Mouse (Mus musculus) monocyte, adult 2 months (primary cell): ENCODE data around the gene Mcl1.
"Not testable (repeated sequence)": the region's sequence is repeated elsewhere in the genome, so short reads cannot be mapped to it uniquely, and the experiment has no call there.

Experiments
- DNase-seq, 2 experiments: peaks; one replicate each; pipeline ENCODE4 v3.0.0; 2022; ENCODE audit warnings: low spot score in 2 of 2, low read depth in 1 of 2

Gene Mcl1

DNA sequence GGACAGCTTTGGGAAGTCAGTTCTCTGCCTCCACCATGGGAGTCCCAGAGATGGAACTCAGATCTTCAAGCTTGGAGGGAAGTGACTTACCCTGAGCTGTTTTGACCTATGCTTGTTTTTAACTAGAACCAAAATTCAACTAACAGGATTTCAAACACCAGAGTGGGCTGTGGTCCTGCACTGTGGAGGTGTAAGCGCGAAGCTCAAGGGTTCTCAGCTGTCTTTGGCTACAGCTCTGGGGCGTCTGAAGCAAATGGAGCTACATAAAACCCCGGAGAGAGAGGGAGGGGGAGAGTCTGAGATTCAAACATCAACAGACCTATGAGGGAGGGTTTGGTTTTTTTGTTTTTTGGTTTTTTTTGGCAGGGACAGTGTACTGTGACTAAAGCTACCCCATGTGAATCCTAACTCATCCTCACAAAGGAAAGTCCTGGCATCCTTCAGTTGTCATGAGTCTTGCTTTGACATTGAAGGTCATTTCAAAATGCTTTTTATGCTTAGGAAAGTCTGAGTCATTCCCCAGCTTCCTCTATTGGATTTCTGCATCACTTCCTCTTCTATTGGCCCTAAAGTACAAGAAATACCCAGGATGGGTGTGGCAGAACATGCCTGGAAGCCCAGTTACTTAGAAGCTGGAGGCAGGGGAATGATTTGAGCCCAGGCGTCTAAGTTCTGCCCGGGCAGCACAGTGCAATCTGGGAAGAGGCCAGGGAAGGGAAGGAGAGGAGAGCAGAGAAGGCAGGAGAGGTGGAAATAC lies 8.1 kb upstream of the Mcl1 start:
- DNase-seq = peak; percentile 44 to 81

DNA sequence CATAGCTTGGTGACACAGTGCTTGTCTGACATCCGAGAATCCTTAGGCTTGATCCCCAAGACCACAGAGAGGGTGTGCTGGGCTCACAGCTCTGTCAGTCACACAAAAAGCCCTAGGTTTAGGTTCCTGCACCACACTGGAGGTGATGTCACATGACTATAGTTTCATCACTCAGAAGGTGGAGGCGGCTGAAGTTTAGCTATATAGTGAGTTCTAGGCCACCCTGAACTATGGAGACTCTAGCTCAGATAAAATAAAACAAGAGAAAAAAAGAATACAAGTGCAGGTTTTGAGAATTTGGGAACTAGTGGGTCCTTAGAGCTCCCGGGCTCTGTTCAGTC lies 7.6 kb upstream of the Mcl1 start:
- peak in 1 of 2 experiments; percentile 74 for DNase-seq

DNA sequence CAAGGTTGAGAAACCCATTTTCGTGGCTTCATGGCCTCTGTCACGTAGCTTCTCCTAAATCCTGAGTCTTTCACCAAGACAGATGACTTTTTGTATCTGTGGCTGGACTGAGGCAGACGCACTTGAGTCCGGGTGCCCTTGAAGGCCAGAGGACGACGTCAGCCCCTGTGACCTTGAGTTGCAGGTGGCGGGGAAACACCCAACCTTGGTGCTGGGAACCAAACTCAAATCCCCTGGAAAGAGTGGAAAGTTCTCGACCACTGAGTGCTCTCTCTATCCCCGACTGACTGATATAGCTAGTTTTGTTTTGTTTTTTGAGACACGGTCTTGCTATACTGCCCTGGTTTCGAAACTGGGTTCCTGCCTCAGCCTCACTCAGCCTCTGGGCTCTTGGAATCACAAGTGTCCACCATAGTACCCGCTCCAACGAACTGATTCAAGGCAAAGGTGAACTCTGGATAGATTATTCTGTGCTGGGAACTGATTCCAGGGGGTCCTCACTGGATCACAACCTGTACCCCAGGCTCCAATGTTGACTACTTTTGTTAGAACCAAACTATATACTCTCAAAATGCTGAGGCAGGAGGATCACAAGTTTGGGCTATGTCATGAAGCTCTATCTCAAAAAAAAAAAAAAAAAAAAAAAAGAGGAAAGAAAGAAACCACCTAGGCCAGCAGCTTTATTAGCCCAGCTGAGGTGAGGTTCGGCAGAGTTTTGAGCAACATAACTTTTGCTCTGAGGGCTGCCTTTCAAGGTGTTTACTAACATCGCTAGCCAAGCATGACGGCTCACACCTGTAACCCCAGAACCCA lies 7.0 kb upstream of the Mcl1 start:
- DNase-seq = peak in 1 of 2 experiments; percentile 50

DNA sequence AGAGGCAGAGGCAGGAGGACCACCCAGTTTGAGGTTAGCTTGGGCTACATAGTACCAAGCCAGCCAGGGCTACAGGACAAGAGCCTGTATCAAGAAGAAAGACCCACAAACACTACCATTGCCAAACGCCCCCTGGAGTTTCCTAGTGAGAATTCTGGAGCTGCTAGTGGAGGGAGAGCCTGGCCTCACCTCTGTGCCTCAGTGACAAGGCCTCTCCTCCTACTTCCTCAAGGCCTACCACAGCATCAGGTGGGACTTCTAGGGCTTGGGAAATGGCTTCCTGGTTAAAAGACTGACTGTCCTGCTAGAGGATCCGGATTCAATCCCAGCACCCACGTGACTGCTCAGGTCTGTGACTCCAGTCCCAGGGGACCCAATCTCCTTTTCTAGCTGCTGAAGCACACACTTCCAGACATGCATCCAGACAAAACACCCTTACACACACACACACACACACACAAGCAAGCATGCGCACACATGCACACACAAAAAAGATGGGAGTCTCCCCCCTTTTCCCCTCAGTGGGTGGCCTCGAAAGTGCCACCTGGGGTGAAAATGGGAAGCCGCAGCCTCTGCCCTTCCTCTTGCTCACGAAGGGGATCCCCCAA lies 6.3 kb upstream of the Mcl1 start:
- peak; percentile 38 to 59 for DNase-seq

DNA sequence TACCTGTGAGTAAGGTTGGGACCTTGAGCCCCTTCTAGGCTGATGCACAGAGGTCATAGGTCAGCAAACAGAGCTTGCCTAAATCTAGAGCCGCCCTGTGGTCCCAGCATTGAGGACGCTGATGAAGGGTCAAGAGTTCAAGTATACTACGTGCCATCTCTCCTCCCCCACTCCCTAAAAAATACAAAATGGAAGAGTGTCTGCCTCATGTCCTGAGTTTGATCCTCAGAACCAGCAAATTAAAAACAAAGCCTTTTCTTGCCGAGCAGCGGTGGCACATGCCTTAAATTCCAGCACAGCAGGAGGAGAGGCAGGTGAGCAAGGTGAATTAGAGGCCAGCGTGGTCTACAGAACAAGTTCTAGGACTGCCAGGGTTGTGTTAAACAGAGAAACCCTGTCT lies 5.7 kb upstream of the Mcl1 start:
- peak in 1 of 2 experiments; percentile 47 for DNase-seq

DNA sequence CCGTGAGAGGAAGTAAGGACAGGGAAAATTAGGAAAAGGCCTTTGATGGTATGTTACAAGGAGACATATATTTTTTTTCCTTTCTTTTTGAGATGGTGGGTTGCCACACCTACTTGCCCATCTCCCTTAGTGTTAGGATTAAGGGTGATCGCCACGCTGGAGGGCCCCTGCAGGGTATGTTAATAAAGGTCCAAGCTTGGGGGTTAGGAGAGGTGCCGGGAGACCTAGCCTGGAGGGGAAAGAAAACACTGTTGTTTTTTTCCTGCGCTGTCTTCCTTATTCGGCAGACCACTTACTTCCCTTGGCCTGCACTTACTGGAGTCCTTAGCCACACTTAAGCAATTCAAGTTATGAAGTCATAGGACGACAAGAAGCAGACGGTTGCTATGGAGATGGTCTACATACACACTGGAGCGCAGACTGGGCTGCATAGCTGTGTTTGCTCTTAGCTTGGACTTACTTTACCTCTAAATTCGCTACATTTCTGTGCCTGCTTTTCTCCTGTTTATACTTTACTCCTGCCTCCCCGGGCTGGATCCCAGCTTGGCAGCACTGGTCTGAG lies 5.0 kb upstream of the Mcl1 start:
- DNase-seq = peak; percentile 42 to 53

DNA sequence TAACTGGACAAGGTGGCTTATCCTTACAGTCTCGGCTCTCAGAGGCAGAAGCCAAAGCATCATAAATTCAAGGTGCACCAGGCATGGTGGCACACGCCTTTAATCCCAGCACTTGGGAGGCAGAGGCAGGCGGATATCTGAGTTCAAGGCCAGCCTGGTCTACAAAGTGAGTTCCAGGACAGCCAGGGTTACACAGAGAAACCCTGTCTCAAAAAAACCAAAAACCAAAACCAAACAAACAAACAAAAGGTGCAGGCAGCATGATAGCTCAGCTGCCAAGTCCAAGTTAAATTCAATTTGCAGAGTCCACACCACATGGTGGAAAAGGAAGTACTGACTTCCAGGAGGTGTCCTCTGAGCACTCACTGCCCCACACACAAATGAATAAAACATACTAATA lies 4.2 kb upstream of the Mcl1 start:
- DNase-seq = not testable (repeated sequence)

DNA sequence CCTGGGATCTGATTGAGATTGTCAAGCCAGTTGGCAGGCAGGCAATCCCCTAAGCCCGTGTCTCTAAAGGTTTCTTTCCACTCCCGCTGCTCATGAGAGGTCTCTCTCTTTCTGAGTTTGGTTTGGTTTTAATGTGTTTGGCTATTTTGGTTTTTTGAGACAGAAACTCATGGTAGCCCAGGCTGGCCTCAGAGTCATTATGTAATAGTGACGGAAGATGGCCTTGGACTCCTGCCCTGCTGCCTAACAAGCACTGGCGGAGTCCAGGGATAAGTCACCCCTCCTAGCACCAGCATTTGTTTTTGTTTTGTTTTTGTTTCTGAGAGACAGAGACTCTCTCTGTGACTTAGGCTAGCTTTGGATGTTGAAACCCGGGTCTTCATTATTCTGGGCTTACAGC lies 3.2 kb upstream of the Mcl1 start:
- no peak for DNase-seq

DNA sequence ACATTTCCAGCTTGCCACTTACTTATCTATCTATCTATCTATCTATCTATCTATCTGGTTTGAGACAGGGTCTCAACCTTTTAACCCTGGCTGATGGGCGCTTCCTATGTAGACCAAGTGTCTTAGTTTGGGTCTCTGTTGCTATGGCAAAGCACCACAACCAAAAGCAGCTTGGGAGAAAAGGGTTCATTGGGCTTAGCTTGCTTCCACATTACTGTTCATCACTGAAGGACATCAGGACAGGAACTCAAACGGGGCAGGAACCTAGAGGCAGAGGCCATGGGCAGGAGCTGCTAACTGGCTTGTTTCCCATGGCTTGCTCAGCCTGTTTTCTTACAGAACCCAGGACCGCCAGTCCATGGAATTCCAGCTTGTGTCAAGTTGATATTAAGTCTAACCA lies 1.5 kb upstream of the Mcl1 start:
- DNase-seq = no peak

DNA sequence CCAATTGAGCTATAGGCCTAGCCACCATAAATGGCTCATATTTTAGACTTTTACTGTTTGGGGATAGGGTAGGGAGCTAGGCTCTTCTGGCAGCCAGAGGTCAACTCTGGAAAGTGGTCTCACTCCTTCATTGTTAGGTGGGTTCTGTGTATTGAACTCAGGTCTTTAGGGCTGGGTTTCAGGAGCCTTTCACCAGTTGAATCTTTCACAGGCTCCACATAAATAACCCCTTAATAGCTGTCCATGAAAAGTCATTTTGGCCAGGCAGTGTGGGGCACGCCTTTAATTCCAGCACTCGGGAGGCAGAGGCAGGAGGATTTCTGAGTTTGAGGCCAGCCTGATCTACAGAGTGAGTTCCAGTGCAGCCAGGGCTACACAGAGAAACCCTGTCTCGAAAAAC lies 877 bp upstream of the Mcl1 start:
- DNase-seq = no peak

DNA sequence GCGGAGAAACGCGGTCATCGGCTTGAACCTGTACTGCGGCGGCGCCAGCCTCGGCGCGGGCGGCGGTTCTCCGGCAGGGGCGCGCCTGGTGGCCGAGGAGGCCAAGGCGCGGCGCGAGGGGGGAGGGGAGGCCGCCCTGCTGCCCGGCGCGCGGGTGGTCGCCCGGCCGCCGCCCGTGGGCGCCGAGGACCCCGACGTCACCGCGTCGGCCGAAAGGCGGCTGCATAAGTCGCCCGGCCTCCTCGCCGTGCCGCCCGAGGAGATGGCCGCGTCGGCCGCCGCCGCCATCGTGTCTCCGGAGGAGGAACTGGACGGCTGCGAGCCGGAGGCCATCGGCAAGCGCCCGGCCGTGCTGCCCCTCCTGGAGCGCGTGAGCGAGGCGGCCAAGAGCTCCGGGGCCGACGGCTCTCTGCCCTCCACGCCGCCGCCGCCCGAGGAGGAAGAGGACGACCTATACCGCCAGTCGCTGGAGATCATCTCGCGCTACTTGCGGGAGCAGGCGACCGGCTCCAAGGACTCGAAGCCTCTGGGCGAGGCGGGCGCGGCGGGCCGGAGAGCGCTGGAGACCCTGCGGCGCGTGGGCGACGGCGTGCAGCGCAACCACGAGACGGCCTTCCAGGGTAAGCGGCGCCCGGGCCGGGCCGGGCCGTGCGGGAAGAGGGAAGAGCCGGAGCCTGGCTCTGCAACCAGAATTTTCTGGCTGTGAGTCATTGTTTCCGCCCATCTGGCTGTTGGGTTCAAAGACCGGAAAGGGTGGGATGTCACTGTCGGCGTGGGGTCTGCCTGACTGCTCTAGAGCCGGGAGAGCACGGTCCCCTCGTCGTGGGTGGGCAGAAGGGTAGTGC lies 502 bp downstream of the Mcl1 start:
- DNase-seq = peak in 1 of 2 experiments; percentile 57

DNA sequence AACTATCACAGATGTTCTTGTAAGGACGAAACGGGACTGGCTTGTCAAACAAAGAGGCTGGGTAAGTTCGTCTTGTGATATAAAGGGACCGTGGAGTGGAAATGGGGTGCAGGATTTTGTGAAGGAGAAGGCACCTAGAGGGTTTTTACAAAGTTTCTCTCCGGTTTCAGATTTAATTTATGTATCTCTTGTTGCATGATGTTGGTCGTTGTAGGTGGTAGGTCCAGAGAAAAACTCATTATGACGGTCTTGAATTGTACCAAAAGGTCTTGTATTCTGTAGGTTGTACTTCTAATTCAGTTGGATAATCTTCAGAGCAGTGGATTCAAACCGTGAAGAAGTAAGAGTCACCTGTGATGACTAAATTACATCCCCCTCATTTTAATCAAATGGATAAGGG lies 1.4 kb downstream of the Mcl1 start:
- DNase-seq = no peak

DNA sequence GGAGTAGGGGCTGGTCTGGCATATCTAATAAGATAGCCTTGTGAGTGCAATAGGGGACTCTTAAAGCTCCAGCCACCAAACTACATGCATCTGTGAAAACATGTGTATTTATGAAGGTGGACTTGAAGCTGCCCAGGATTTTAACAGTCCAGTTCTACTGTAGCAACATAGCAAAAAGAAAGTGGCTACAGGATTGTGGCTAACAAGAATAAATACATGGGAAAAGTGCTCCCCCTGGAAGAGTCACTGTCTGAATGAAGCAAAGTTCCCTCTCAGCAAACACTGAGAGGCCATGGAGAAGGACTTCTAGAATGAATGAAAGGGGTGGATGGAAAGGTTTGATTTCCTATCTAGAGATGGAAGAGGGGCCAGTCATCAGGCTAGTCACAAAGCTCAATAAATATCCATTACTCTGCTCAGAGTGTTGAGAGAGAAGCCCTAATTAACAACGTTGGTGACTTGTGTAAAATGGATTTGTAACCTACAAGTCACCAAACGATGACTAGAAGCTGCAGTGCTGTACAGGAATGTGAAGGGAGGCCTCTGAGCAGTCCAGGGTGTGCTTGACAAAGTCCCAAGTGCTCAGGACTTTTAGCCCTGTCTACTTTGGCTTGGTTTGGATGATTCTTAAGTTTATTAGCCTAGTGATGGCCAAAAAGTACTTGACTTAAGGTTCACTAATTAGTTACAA lies 2.3 kb downstream of the Mcl1 start:
- no peak for DNase-seq

DNA sequence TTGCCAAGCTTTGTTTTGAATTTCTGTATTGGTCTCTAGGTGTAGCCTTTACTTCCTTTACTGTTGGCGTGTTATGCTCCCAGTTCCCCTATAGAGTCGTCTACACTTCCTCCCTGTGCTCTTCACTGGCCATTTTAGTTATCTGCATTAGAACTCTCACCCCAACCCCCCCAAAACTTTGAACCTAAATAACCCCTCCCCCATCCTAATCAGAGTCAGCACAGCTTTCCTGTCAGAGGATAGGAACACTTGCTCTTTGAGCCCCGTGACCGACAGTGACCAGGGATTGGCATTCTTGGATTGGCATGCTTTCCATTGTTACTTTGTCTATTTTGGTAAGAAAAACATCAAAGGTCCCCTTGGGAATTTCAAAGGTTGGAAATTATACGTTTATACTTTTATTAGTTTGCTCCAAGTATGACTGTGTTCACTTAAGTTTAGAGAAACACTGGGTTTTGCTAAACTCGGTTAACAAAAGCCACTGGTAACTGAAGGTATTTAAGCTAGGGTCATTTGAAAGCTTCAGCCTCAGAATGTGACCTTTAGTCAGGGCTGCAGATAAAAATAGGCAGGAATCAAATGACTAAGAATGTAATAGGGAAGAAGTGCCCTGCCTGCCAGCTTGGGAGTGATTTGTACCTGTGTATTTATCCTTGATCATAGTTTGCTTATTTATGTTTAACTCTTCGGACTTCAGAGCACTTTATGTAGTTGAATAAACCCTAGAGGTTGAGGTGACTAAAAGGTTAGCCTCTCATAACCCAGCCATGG lies 3.5 kb downstream of the Mcl1 start:
- DNase-seq = no peak

DNA sequence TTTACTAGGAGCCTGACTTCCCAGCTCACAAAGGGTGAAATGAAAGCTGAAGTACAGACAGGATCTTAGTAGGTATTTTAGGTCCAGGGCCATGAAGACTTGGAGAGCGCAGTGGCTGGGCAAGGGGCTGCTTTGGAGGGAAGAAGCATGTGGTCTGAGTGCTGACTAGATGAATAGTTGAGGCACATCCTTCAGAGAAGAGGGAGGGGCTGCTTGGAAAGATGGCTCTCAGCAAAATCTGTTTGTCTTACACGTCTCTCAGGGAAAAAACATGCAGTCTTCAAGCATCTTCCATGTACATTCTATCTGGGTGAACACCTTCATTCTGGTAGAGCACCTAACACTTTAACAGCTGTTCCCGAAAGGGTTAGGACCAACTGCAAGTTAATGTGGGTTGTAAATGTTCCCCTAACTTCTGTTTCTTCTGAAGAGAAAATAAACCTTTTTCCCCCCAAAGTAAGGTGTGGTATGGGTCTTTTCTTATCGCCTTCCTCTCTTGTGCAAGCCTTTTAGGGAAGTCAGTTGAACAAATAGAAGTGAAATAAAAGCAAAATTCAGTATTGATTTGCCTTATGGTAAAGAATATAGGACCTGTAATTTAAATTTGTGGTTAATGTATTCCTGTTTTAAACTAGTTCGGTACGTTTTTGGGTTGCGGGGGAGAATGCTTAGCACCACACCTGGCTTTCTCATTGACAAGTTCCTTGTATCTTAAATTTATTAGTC lies 4.3 kb downstream of the Mcl1 start:
- DNase-seq = no peak

DNA sequence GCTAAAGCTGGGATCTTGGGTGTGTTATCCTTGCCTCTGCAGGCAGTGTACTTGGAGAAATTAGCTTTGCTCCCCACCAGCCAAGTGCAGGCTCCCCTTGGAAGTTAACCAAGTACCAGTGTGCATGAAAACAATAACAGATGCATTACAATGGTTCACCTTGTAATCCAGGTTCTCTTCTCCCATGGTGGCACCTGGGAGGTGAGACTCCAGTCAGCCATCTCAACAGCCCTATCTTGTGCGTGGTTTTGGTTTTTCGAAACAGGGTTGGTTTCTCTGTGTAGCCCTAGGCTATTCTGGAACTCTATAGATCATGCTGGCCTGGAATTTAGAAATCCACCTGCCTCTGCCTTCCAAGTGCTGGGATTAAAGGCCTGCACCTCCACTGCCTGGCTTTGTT lies 4.9 kb downstream of the Mcl1 start:
- no peak for DNase-seq

DNA sequence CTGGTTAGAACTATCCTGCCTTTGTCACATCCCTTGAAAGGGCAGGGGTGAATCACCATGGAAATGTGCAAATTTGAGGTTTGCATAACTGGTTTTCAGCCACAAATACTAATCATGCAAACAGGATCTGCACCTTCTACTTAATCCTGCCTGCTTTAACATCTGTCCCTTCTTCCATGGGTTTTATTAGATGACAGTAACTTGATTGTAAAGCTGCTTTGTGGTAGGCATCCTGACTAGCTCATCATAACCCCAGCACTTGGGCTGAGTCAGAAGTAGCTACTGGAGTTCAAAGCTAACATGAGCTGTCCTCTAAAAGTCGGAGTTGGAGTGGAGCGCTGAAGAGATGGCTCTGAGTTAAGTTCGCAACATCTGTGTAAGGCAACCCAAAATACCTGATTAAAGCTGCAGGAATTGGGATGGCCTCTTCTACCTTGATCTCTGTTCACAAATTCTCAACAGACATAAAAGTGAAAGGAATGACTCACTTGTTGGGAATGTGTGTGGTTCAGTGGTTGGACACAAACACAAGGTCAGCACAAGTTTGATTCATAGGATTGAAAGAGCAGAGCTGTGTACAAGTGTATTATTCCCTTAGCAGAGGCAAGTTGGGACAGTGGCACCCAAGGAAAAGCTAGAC lies 5.5 kb downstream of the Mcl1 start:
- DNase-seq = no peak

DNA sequence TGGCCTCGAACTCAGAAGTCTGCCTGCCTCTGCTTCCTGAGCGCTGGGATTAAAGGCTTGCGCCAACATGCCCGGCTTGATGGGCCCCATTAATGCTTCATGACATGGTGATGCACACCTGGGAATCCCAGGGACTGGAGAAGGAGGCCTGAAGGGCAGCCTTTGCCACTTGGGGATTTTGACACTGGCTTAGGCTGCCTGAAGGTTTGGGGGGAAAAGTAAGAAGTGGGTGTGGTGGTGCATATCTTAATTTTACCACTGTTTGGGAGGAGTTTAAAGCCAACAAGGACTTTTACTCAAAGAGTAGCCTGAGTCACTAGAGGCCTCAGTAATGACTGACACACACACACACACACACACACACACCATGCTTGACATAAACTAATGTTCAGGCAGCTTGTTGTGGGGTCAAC lies 6.4 kb downstream of the Mcl1 start:
- no peak for DNase-seq
